Mouse (Mus musculus) heart, adult 2 months (tissue): ENCODE measurements at regions not wholly inside any gene's neighbourhood (a gene's known extent, or its start where the extent isn't known, plus 50 kb on each side); places are given as distances from the start of the nearest gene placed in this dataset.

Source experiments
- DNase-seq, 2 experiments: peaks; one replicate each; pipeline ENCODE4 v3.0.0; 2021
- H3K27ac ChIP-seq: fragments of 200-600 bp; 2 replicates; pipeline ENCODE4 v1.8.1; 2022
- H3K27me3 ChIP-seq: fragments of 200-500 bp; 2 replicates; pipeline ENCODE4 v1.6.1; 2012; ENCODE audit warnings: mild to moderate bottlenecking, low read length, inconsistent platforms, mixed read lengths; ENCODE audit not compliant: control insufficient read depth, insufficient read depth
- H3K36me3 ChIP-seq: fragments of 200-500 bp; 2 replicates; pipeline ENCODE4 v1.6.1; 2012; ENCODE audit warnings: low read length, inconsistent platforms; ENCODE audit not compliant: control insufficient read depth, insufficient read depth
- H3K4me1 ChIP-seq: fragments of 200-500 bp; 2 replicates; pipeline ENCODE4 v1.6.1; 2011; ENCODE audit warnings: low read length; ENCODE audit not compliant: control insufficient read depth, insufficient read depth
- H3K4me3 ChIP-seq: fragments of 200-600 bp; 2 replicates; pipeline ENCODE4 v1.8.1; 2022
- H3K79me2 ChIP-seq: fragments of 200-500 bp; replicated peaks from 2 replicates; pipeline ENCODE4 v1.6.1; 2012; ENCODE audit warnings: mild to moderate bottlenecking, inconsistent platforms, low read length, moderate library complexity, mixed read lengths; ENCODE audit not compliant: control insufficient read depth, insufficient read depth
- H3K9ac ChIP-seq: fragments of 200-500 bp; 2 replicates; pipeline ENCODE4 v1.6.1; 2012; ENCODE audit warnings: low read depth, mild to moderate bottlenecking, control low read depth, inconsistent platforms, low read length, mixed read lengths
- CTCF ChIP-seq: fragments of 200-600 bp; IDR thresholded peaks from 2 replicates; pipeline ENCODE4 v1.8.1; 2022; ENCODE audit warnings: antibody characterized with exemption, mild to moderate bottlenecking, moderate library complexity
- EP300 ChIP-seq: fragments of 200-500 bp; IDR thresholded peaks from 2 replicates; pipeline ENCODE4 v1.6.1; 2011; ENCODE audit warnings: low read depth, low read length, control low read depth; ENCODE audit not compliant: insufficient read depth
- POLR2A ChIP-seq: fragments of 200-500 bp; IDR thresholded peaks from 2 replicates; pipeline ENCODE4 v1.6.1; 2011; ENCODE audit warnings: mild to moderate bottlenecking, low read depth, low read length, control low read depth; ENCODE audit not compliant: insufficient read depth
- WGBS: fragments of 180-500 bp; shearing (Covaris S2); methylation state at CpG from one replicate; pipeline ENCODE4 v1.1.7; 2018; 5-methylcytosine and 5-hydroxymethylcytosine counted together
- intact Hi-C: fragments of 180-260 bp; cut with DNase I; formaldehyde crosslinking; loops from one replicate; pipeline ENCODE4 v1.15.1; 2025

DNA sequence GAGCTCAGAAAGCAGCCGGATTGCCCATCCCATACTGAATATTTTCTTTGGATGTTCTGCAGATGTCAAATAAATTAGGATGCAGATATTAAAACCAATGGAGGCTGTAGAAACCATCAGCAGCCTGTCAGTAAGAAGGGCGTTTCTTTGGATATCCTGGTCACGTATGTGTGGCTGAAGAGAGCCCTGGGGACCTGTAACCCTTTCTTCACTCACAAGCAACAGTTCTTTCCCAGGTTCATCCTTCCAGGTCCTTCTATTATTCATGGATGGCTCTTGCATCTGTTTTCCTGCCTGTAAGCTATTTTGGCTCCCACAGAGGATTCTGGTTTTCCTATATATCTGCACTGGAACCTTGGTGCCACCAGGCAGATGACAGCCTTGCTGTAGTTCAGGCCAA, 372.2 kb upstream of the Nt5c1b start:
- Histone ChIP-seq H3K9ac (no peak overlapping the region), H3K27ac (no peak overlapping the region), H3K4me3 (no peak overlapping the region), H3K79me2 (no peaks in the 10 kb centered on the region), H3K4me1 (no peaks in the 10 kb centered on the region; the same call in 1 of the 2 replicates), H3K27me3 (no peaks in the 10 kb centered on the region), H3K36me3 (no peaks in the 10 kb centered on the region)
- TF ChIP-seq POLR2A (no peak), EP300 (no peak), CTCF (no peak)
- WGBS: 57% methylated on average over 3 of the region's 3 CpGs
- intact Hi-C loops: no loop called here
- no peak for DNase-seq

- Histone ChIP-seq H3K4me1 (no peaks in the 10 kb centered on the region), H3K27ac (no peak overlapping the region), H3K36me3 (no peaks in the 10 kb centered on the region), H3K4me3 (no peak overlapping the region), H3K9ac (no peak overlapping the region), H3K79me2 (no peaks in the 10 kb centered on the region), H3K27me3 (no peaks in the 10 kb centered on the region)
- intact Hi-C loops: no loop called here
- 73% methylated on average over 6 of the region's 6 CpGs for WGBS
- no peak for TF ChIP-seq CTCF
- no peak for TF ChIP-seq POLR2A
- TF ChIP-seq EP300: no peak
- DNase-seq: no peak
Measured at GRCm38 (mm10) chr12:9999933-10000332, 369.8 kb upstream of the Nt5c1b start.

GRCm38 (mm10) chr12:10008473-10008872, 361.3 kb upstream of the Nt5c1b start:
- no peak for DNase-seq
- H3K27me3 ChIP-seq: no peaks in the 10 kb centered on the region
- TF ChIP-seq POLR2A: no peak
- TF ChIP-seq EP300: no peak
- TF ChIP-seq CTCF: no peak
- intact Hi-C loops: no loop called here
- H3K9ac ChIP-seq: no peak overlapping the region
- 58% methylated on average over 3 of the region's 3 CpGs for WGBS
- H3K4me3 ChIP-seq: no peak overlapping the region
- no peak overlapping the region for H3K27ac ChIP-seq
- no peaks in the 10 kb centered on the region for H3K79me2 ChIP-seq
- H3K4me1 ChIP-seq: no peaks in the 10 kb centered on the region
- no peaks in the 10 kb centered on the region for H3K36me3 ChIP-seq

- no peak overlapping the region for H3K9ac ChIP-seq
- no peak for TF ChIP-seq CTCF
- no peak for TF ChIP-seq EP300
- no peak for TF ChIP-seq POLR2A
- H3K27me3 ChIP-seq: no peaks in the 10 kb centered on the region
- no peaks in the 10 kb centered on the region for H3K36me3 ChIP-seq
- H3K4me1 ChIP-seq: no peaks in the 10 kb centered on the region; the same call in 1 of the 2 replicates
- WGBS: 57% methylated on average over 15 of the region's 15 CpGs
- H3K4me3 ChIP-seq: no peak overlapping the region
- H3K27ac ChIP-seq: no peak overlapping the region
- intact Hi-C loops: no loop called here
- H3K79me2 ChIP-seq: no peaks in the 10 kb centered on the region
- DNase-seq: no peak
Measured at GRCm38 (mm10) chr12:10016710-10017581, 352.8 kb upstream of the Nt5c1b start.

- TF ChIP-seq EP300 (no peak), POLR2A (no peak), CTCF (no peak)
- 79% methylated on average over 8 of the region's 8 CpGs for WGBS
- H3K36me3 ChIP-seq: no peaks in the 10 kb centered on the region
Measured at GRCm38 (mm10) chr12:10035479-10035878, 334.3 kb upstream of the Nt5c1b start.

DNA sequence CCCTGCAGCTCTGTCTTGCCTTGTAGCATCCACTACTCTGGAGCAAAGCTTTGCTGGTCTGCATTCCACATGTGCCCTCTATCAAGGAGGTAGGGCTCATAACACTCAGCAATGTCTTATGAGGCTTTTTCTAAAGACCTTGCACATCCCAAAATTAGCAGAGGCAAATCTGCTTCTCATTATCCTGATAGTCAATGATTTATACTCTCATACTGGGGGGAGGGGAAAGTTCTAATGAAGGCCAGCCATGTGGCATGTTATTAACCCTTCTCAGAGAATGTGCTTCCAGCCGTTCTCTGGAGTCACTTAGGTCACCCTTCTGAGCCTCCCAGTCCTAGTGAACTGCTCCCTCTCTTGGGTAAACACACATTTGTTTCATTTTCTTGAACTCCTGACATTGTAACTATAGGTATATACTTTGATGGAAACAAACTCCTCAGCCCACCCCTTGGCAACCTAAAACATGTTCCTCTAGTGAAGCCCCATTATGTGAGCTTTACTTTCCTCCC, 307.7 kb upstream of the Nt5c1b start:
- DNase-seq: no peak
- no peaks in the 10 kb centered on the region for H3K27me3 ChIP-seq
- WGBS: 41% methylated on average over 1 of the region's 1 CpGs
- no peaks in the 10 kb centered on the region for H3K4me1 ChIP-seq
- no peak overlapping the region for H3K9ac ChIP-seq
- H3K36me3 ChIP-seq: no peaks in the 10 kb centered on the region
- no peak overlapping the region for H3K27ac ChIP-seq
- intact Hi-C loops: no loop called here
- H3K79me2 ChIP-seq: no peaks in the 10 kb centered on the region
- TF ChIP-seq CTCF: no peak
- no peak for TF ChIP-seq EP300
- TF ChIP-seq POLR2A: no peak
- H3K4me3 ChIP-seq: no peak overlapping the region

More at GRCm38 (mm10) chr12:10035479-10035878, 334.3 kb upstream of the Nt5c1b start:
- DNase-seq: no peak
- H3K79me2 ChIP-seq: no peaks in the 10 kb centered on the region
- no peak overlapping the region for H3K27ac ChIP-seq
- H3K4me1 ChIP-seq: no peaks in the 10 kb centered on the region
- no peak overlapping the region for H3K4me3 ChIP-seq
- intact Hi-C loops: no loop called here
- no peak overlapping the region for H3K9ac ChIP-seq
- no peaks in the 10 kb centered on the region for H3K27me3 ChIP-seq
